Mouse (Mus musculus) midbrain, embryonic 14.5 days (tissue): Measurements from ENCODE around the gene Gm20388. TPM values are rescaled to one million over a fixed set of nuclear protein-coding genes. Genes with fewer than 3 reads are reported as not detected.

ENCODE experiments used
- ATAC-seq: fragments of 200-750 bp; cut with Nextera tagmentation; 2 replicates; pipeline ENCODE4 v1.8.0; 2017; ENCODE audit warnings: moderate number of reproducible peaks, moderate library complexity; ENCODE audit not compliant: low FRiP score, low TSS enrichment
- DNase-seq: peaks from one replicate; pipeline ENCODE4 v3.0.0-alpha.2; 2015
- H3K27ac ChIP-seq: fragments of 300-500 bp; sonication (generic); replicated peaks from 2 replicates; pipeline ENCODE4 v1.5.1; 2014; ENCODE audit warnings: mild to moderate bottlenecking, low read depth, low read length, moderate library complexity
- H3K27me3 ChIP-seq: fragments of 300-500 bp; sonication (generic); 2 replicates; pipeline ENCODE4 v1.6.1; 2014; ENCODE audit warnings: low read length, control low read depth, mixed read lengths; ENCODE audit not compliant: control insufficient read depth, insufficient read depth
- H3K36me3 ChIP-seq: fragments of 300-500 bp; sonication (generic); 2 replicates; pipeline ENCODE4 v1.6.1; 2014; ENCODE audit warnings: low read length, control low read depth; ENCODE audit not compliant: control insufficient read depth, insufficient read depth
- H3K4me1 ChIP-seq: fragments of 300-500 bp; sonication (generic); 2 replicates; pipeline ENCODE4 v1.6.1; 2014; ENCODE audit warnings: mild to moderate bottlenecking, antibody characterized with exemption, low read length, control low read depth; ENCODE audit not compliant: control insufficient read depth, insufficient read depth
- H3K4me2 ChIP-seq: fragments of 300-500 bp; sonication (generic); 2 replicates; pipeline ENCODE4 v1.6.1; 2014; ENCODE audit warnings: mild to moderate bottlenecking, low read length, moderate library complexity
- H3K4me3 ChIP-seq: fragments of 300-500 bp; sonication (generic); replicated peaks from 2 replicates; pipeline ENCODE4 v1.5.1; 2014; ENCODE audit warnings: low read depth, low read length
- H3K9ac ChIP-seq: fragments of 300-500 bp; sonication (generic); replicated peaks from 2 replicates; pipeline ENCODE4 v1.6.1; 2014; ENCODE audit warnings: mild to moderate bottlenecking, low read length, moderate library complexity
- H3K9me3 ChIP-seq: fragments of 300-500 bp; sonication (generic); 2 replicates; pipeline ENCODE4 v1.6.1; 2016; ENCODE audit warnings: low read length, control low read depth, mixed read lengths; ENCODE audit not compliant: control insufficient read depth
- WGBS: fragments of 180-500 bp; shearing (Covaris S2); extraction: QIAGEN DNeasy Blood & Tissue Kit; methylation state at CpG from one replicate; pipeline ENCODE4 v1.1.7; 2014; 5-methylcytosine and 5-hydroxymethylcytosine counted together
- polyA plus RNA-seq: library from polyadenylated mRNA; unstranded; fragments of >200 nt; fragmentation: Nextera tagmentation; extraction: Ambion mirVana; gene quantifications from 2 replicates; pipeline ENCODE4 v1.2.1, GENCODE M21; 2014

Gm20388 gene
- polyA plus RNA-seq, 1 experiment from 2014 or later = 4.1 TPM

DNA sequence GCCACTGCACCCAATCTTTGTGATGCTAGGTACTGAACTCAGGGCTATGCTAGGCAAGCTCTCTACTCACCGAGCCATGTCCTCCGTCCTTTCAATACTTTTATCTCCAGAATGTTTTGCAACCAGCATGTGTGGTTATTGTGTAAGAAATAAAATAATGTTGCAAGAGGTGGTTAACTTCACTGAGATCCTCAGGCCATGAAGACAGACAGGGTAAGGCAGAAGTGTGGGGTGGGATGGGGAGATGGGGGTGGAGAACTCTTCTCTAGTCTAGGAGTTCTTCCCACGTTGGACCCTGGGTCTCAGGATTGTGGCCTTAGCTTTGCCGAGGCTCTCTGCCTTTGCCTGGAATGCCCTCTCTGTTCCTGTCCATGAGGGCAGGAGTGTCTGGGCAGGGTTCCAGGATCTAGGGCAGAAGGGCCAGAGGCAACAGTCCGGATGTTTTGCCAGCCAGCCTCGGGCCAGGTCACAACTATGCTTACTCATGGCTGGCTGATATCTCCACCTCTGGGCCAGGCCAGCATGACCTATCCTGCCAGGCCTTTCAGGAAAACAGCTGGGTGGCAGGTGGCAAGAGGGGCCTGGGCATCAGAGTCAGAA, 1785.0 kb downstream of the Gm20388 start:
- Histone ChIP-seq H3K9me3 (no peaks in the 10 kb centered on the region), H3K4me3 (no peak overlapping the region), H3K27ac (0 out of 2 replicates have a peak overlapping the region, but pooled peaks have one; percentile 32), H3K9ac (no peak overlapping the region), H3K27me3 (no peaks in the 10 kb centered on the region), H3K4me2 (no peak overlapping the region), H3K4me1 (peaks cover 11% of the 10 kb centered on the region), H3K36me3 (no peaks in the 10 kb centered on the region)
- 88% methylated on average over 6 of the region's 6 CpGs for WGBS
- DNase-seq = no peak
- ATAC-seq = no peak

GRCm38 (mm10) chr8:121697735-121698614, 1787.3 kb downstream of the Gm20388 start:
- Histone ChIP-seq H3K4me2 (peak overlapping the region; percentile 36), H3K4me1 (peaks cover 11% of the 10 kb centered on the region), H3K9me3 (no peaks in the 10 kb centered on the region), H3K9ac (no peak overlapping the region; the same call in 1 of the 2 replicates), H3K4me3 (peak overlapping the region; percentile 3; the same call in 1 of the 2 replicates), H3K27me3 (no peaks in the 10 kb centered on the region), H3K36me3 (no peaks in the 10 kb centered on the region), H3K27ac (peak overlapping the region; percentile 74)
- ATAC-seq (peak; percentile 48), DNase-seq (peak; percentile 85)
- 2% methylated on average over 17 of the region's 17 CpGs for WGBS

GRCm38 (mm10) chr8:121698615-121699101, 1788.0 kb downstream of the Gm20388 start:
- WGBS = 5% methylated on average over 9 of the region's 9 CpGs
- H3K27ac ChIP-seq = peak overlapping the region; percentile 74
- no peak overlapping the region for H3K9ac ChIP-seq
- peaks cover 11% of the 10 kb centered on the region for H3K4me1 ChIP-seq
- no peaks in the 10 kb centered on the region for H3K36me3 ChIP-seq
- ATAC-seq = no peak; the same call in 1 of the 2 replicates
- peak overlapping the region; percentile 3; the same call in 1 of the 2 replicates for H3K4me3 ChIP-seq
- DNase-seq = peak; percentile 29
- H3K4me2 ChIP-seq = peak overlapping the region; percentile 36
- no peaks in the 10 kb centered on the region for H3K27me3 ChIP-seq
- no peaks in the 10 kb centered on the region for H3K9me3 ChIP-seq

DNA sequence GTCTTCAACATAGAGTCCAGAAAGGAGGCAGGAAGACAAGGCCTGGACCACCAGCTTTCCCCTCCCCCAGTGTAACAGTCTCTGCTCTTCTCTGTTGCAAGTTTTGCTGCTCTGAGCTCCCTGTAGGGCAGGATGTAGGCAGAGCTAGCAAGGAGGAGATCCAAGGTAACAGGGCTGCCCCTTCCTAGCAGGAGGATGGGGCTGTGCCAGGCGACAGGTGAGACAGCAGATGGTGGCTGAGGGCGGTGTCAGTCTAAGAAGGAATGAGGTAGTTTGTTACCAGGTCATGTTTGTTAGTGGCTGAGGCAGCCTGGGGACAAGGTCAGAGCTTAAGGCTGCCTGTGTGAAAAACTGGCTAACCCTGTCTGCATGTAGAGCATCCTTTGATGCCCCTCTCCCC, 1789.3 kb downstream of the Gm20388 start:
- ATAC-seq (no peak), DNase-seq (no peak)
- 95% methylated on average over 2 of the region's 2 CpGs for WGBS
- H3K27me3 ChIP-seq = no peaks in the 10 kb centered on the region
- H3K27ac ChIP-seq = no peak overlapping the region
- no peak overlapping the region for H3K9ac ChIP-seq
- no peak overlapping the region for H3K4me3 ChIP-seq
- peaks cover 11% of the 10 kb centered on the region for H3K4me1 ChIP-seq
- no peaks in the 10 kb centered on the region for H3K36me3 ChIP-seq
- H3K9me3 ChIP-seq = no peaks in the 10 kb centered on the region
- no peak overlapping the region for H3K4me2 ChIP-seq

DNA sequence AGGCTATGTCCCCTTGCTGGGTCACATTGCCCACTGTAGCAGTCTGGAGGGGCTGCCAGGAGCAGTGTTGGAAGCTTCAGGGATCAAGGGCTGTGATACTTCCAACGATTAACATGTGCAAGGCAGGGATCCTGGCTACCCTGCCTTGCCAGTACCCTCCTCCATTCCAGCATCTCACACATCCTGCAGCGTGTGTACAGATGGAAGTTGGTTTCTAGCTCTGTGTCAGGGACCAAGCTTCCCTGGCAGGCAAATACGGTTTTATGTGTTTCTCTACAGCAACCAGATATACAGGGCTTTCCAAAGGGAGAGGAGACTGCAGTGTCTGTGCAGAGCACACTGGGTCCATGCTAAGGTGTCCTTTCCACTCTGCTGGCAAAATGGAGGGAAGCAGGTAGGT, 1794.5 kb downstream of the Gm20388 start:
- Histone ChIP-seq H3K9ac (no peak overlapping the region), H3K36me3 (no peaks in the 10 kb centered on the region), H3K9me3 (no peaks in the 10 kb centered on the region), H3K27me3 (no peaks in the 10 kb centered on the region), H3K4me1 (no peaks in the 10 kb centered on the region), H3K4me3 (no peak overlapping the region), H3K27ac (no peak overlapping the region), H3K4me2 (no peak overlapping the region)
- 66% methylated on average over 3 of the region's 3 CpGs for WGBS
- ATAC-seq (no peak), DNase-seq (no peak)

- Histone ChIP-seq H3K9me3 (no peaks in the 10 kb centered on the region), H3K27ac (no peak overlapping the region), H3K9ac (no peak overlapping the region), H3K4me2 (no peak overlapping the region), H3K27me3 (no peaks in the 10 kb centered on the region), H3K36me3 (no peaks in the 10 kb centered on the region), H3K4me3 (no peak overlapping the region), H3K4me1 (no peaks in the 10 kb centered on the region)
- DNase-seq = no peak
- no peak for ATAC-seq
- 89% methylated on average over 11 of the region's 11 CpGs for WGBS
These were observed 1796.3 kb downstream of the Gm20388 start for GRCm38 (mm10) chr8:121706956-121707355.

DNA sequence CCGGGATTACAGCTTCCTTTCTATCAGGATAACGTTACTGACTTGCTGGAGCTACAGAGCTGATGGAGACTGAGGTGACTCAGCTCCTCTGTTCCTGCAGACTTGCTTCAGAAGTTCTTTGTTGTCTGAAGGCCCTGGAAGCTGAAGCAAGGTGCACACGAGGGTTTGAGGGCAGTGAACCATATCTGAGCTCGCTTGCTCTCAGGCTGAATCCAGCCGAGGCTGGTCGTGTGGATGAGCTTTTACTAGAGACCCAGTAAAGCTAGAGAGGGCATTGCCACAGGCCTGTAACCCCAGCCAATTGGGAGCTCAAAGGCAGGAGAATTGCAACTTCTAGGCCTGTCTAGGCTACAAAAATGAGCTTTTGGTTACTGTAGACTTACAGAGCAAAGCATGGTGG, 1797.8 kb downstream of the Gm20388 start:
- H3K36me3 ChIP-seq = no peaks in the 10 kb centered on the region
- H3K4me2 ChIP-seq = no peak overlapping the region
- DNase-seq = no peak
- H3K4me3 ChIP-seq = no peak overlapping the region
- 25% methylated on average over 6 of the region's 6 CpGs for WGBS
- no peak for ATAC-seq
- no peak overlapping the region for H3K9ac ChIP-seq
- no peaks in the 10 kb centered on the region for H3K4me1 ChIP-seq
- H3K27me3 ChIP-seq = no peaks in the 10 kb centered on the region
- H3K9me3 ChIP-seq = no peaks in the 10 kb centered on the region
- H3K27ac ChIP-seq = no peak overlapping the region

DNA sequence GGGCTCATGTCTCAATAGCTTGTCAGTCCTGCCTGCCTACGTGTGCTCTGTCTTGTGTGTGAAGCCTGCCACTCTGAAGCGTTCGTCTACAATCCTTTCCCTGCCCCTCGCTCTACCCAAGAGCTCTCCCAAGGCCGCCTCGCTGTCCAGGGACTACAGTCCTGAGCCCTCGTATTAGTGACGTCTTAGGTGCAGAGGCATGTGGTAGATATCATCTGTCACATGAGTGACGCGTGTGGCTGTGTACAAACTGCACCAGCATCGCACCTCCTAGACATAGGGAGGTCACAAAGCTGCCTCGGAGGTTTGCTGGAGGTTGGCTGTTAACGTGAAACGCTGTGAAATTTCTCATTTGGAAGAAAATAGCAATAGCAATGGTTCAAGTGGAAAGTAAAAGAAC, 1806.9 kb downstream of the Gm20388 start:
- no peaks in the 10 kb centered on the region for H3K27me3 ChIP-seq
- H3K4me2 ChIP-seq = peak overlapping the region; percentile 48
- H3K4me3 ChIP-seq = peak overlapping the region; percentile 19; the same call in 1 of the 2 replicates
- H3K9ac ChIP-seq = peak overlapping the region; percentile 36; the same call in 1 of the 2 replicates
- DNase-seq (no peak), ATAC-seq (peak; percentile 22; the same call in 1 of the 2 replicates)
- H3K27ac ChIP-seq = peak overlapping the region; percentile 65
- H3K4me1 ChIP-seq = 0 out of 2 replicates have a peak, but pooled peaks cover 7% of the 10 kb centered on the region
- no peaks in the 10 kb centered on the region for H3K9me3 ChIP-seq
- 41% methylated on average over 14 of the region's 14 CpGs for WGBS
- H3K36me3 ChIP-seq = no peaks in the 10 kb centered on the region
